Mouse (Mus musculus): ENCODE measurements around the gene Krt80. TPM values are rescaled to one million over a fixed set of nuclear protein-coding genes. Genes with fewer than 3 reads are reported as not detected.

Gene Krt80
- total and polyA plus RNA-seq, 3 experiments = 2.2 to 3.2 (median 2.8) TPM

GRCm38 (mm10) chr15:101317814-101318500 is 52.0 kb downstream of the Krt80 start:
- H3K79me2 ChIP-seq (replicated peaks; ENCODE audit: control insufficient read depth, insufficient read depth, low read length) = no peaks in the 10 kb centered on the region
- H3K4me1 ChIP-seq (ENCODE audit: control insufficient read depth, insufficient read depth, low read length) = peaks cover 23% of the 10 kb centered on the region
- TF ChIP-seq POLR2A (IDR thresholded peaks at IDR 0.05; ENCODE audit: insufficient read depth, low read depth, low read length) (no peak), CTCF (IDR thresholded peaks at IDR 0.05) (peak; percentile 32; the same call in 1 of the 2 replicates)
- 38% methylated on average over 2 of the region's 2 CpGs for WGBS
- no peak overlapping the region for H3K9ac ChIP-seq (ENCODE audit: low read depth, low read length)
- H3K27me3 ChIP-seq (ENCODE audit: control insufficient read depth, insufficient read depth, low read length) = no peaks in the 10 kb centered on the region
- H3K4me3 ChIP-seq = no peak overlapping the region
- intact Hi-C loops (cut with DNase I) = no loop called here
- no peaks in the 10 kb centered on the region for H3K36me3 ChIP-seq (ENCODE audit: control insufficient read depth, insufficient read depth, low read length)
- H3K27ac ChIP-seq = peak overlapping the region; percentile 63
- no peak for DNase-seq

- intact Hi-C loops (cut with DNase I) = no loop called here
- H3K27ac ChIP-seq = peak overlapping the region; percentile 52; the same call in 1 of the 2 replicates
- DNase-seq = peak in 1 of 2 experiments; percentile 36
- WGBS = 64% methylated on average over 18 of the region's 18 CpGs
- H3K79me2 ChIP-seq (replicated peaks; ENCODE audit: control insufficient read depth, insufficient read depth, low read length) = no peaks in the 10 kb centered on the region
- H3K4me3 ChIP-seq = no peak overlapping the region
- no peaks in the 10 kb centered on the region for H3K27me3 ChIP-seq (ENCODE audit: control insufficient read depth, insufficient read depth, low read length)
- H3K36me3 ChIP-seq (ENCODE audit: control insufficient read depth, insufficient read depth, low read length) = no peaks in the 10 kb centered on the region
- H3K9ac ChIP-seq (ENCODE audit: low read depth, low read length) = no peak overlapping the region
- H3K4me1 ChIP-seq (ENCODE audit: control insufficient read depth, insufficient read depth, low read length) = peaks cover 23% of the 10 kb centered on the region
- TF ChIP-seq POLR2A (IDR thresholded peaks at IDR 0.05; ENCODE audit: insufficient read depth, low read depth, low read length) (no peak), EP300 (IDR thresholded peaks at IDR 0.05; ENCODE audit: insufficient read depth, low read depth, low read length) (no peak), CTCF (IDR thresholded peaks at IDR 0.05) (no peak)
Measured at GRCm38 (mm10) chr15:101316913-101317813, 52.8 kb downstream of the Krt80 start.

DNA sequence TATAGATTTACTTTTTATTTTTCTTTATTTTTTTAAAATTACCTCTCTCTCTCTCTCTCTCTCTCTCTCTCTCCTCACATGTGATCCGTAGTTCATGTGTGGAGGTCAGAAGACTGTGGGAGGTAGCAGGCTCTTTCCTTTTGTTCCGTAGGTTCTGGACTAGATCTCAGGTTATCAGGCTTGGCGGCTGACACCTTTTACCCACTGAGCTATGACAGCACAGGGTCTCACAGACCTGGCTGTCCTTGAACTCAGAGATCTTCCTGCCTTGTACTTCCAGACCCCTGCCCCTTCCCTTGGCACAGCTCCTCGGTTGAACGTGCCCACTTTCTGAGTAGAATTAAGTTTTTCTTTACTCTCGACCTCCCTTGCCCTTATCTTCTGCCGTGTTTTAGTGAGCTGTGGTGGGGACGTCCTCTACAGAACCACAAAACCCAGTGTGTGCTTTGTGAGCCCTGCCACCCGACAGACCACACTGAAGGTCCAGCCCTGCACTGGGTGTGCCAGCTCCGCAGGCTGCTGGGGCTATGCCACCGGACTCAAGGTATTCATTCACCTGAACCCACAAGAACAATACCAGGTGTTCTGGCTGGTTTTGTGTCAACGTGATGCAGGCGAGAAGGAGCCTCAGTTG is 53.6 kb downstream of the Krt80 start:
- no peaks in the 10 kb centered on the region for H3K36me3 ChIP-seq (ENCODE audit: control insufficient read depth, insufficient read depth, low read length)
- H3K27me3 ChIP-seq (ENCODE audit: control insufficient read depth, insufficient read depth, low read length) = no peaks in the 10 kb centered on the region
- H3K27ac ChIP-seq = peak overlapping the region; percentile 52
- DNase-seq = no peak
- peaks cover 22% of the 10 kb centered on the region for H3K4me1 ChIP-seq (ENCODE audit: control insufficient read depth, insufficient read depth, low read length)
- TF ChIP-seq EP300 (IDR thresholded peaks at IDR 0.05; ENCODE audit: insufficient read depth, low read depth, low read length) = no peak
- TF ChIP-seq POLR2A (IDR thresholded peaks at IDR 0.05; ENCODE audit: insufficient read depth, low read depth, low read length) = no peak
- no peak for TF ChIP-seq CTCF (IDR thresholded peaks at IDR 0.05)
- 59% methylated on average over 13 of the region's 13 CpGs for WGBS
- H3K9ac ChIP-seq (ENCODE audit: low read depth, low read length) = 0 out of 2 replicates have a peak overlapping the region, but pooled peaks have one; percentile 6
- H3K4me3 ChIP-seq = no peak overlapping the region
- intact Hi-C loops (cut with DNase I) = no loop called here
- no peaks in the 10 kb centered on the region for H3K79me2 ChIP-seq (replicated peaks; ENCODE audit: control insufficient read depth, insufficient read depth, low read length)

- peak; percentile 90 to 92 for DNase-seq
- TF ChIP-seq POLR2A (IDR thresholded peaks at IDR 0.05; ENCODE audit: insufficient read depth, low read depth, low read length) = peak; percentile 60
- peak; percentile 97 for TF ChIP-seq CTCF (IDR thresholded peaks at IDR 0.05)
- TF ChIP-seq EP300 (IDR thresholded peaks at IDR 0.05; ENCODE audit: insufficient read depth, low read depth, low read length) = peak; percentile 98
- intact Hi-C loops (cut with DNase I) = loop anchor here (1.0 kb wide), 3 partner anchors 32 to 94 kb away; partner anchors contain the start of gene Atg101
- 2% methylated on average over 11 of the region's 11 CpGs for WGBS
- Histone ChIP-seq H3K4me1 (ENCODE audit: control insufficient read depth, insufficient read depth, low read length) (peaks cover 20% of the 10 kb centered on the region), H3K4me3 (no peak overlapping the region), H3K36me3 (ENCODE audit: control insufficient read depth, insufficient read depth, low read length) (no peaks in the 10 kb centered on the region), H3K9ac (ENCODE audit: low read depth, low read length) (no peak overlapping the region), H3K27me3 (ENCODE audit: control insufficient read depth, insufficient read depth, low read length) (no peaks in the 10 kb centered on the region), H3K27ac (peak overlapping the region; percentile 52), H3K79me2 (replicated peaks; ENCODE audit: control insufficient read depth, insufficient read depth, low read length) (no peaks in the 10 kb centered on the region)
Measured at GRCm38 (mm10) chr15:101315832-101316231, 54.1 kb downstream of the Krt80 start.

- TF ChIP-seq EP300 (IDR thresholded peaks at IDR 0.05; ENCODE audit: insufficient read depth, low read depth, low read length) (no peak), POLR2A (IDR thresholded peaks at IDR 0.05; ENCODE audit: insufficient read depth, low read depth, low read length) (no peak), CTCF (IDR thresholded peaks at IDR 0.05) (no peak)
- H3K9ac ChIP-seq (ENCODE audit: low read depth, low read length) = no peak overlapping the region
- WGBS = 83% methylated on average over 4 of the region's 4 CpGs
- no peaks in the 10 kb centered on the region for H3K79me2 ChIP-seq (replicated peaks; ENCODE audit: control insufficient read depth, insufficient read depth, low read length)
- peaks cover 20% of the 10 kb centered on the region for H3K4me1 ChIP-seq (ENCODE audit: control insufficient read depth, insufficient read depth, low read length)
- intact Hi-C loops (cut with DNase I) = loop anchor here (1.0 kb wide), 3 partner anchors 31 to 93 kb away; partner anchors contain the start of gene Atg101
- no peak for DNase-seq
- H3K27ac ChIP-seq = no peak overlapping the region
- no peaks in the 10 kb centered on the region for H3K36me3 ChIP-seq (ENCODE audit: control insufficient read depth, insufficient read depth, low read length)
- H3K27me3 ChIP-seq (ENCODE audit: control insufficient read depth, insufficient read depth, low read length) = no peaks in the 10 kb centered on the region
- H3K4me3 ChIP-seq = no peak overlapping the region
Measured at GRCm38 (mm10) chr15:101315378-101315777, 54.6 kb downstream of the Krt80 start.

All from heart, adult 2 months (tissue).